Mouse (Mus musculus) megakaryocyte progenitor cell, adult 5-6 weeks (primary cell): ENCODE results near the gene Kcnn4. TPM values are rescaled to one million over a fixed set of nuclear protein-coding genes. Genes with fewer than 3 reads are reported as not detected.
A peak's percentile ranks its signal among the peaks of the same experiment; 100 is the strongest.

ENCODE experiments used
- ATAC-seq: replicated peaks from 2 replicates; pipeline ENCODE4 v1.8.0; 2016; ENCODE audit warnings: mild to moderate bottlenecking, moderate TSS enrichment, inconsistent platforms; ENCODE audit not compliant: poor library complexity
- total RNA-seq, 2 experiments: library from RNA; stranded (forward) in 1 of 2; stranded (reverse) in 1 of 2; fragments of 157-497, 149-512 nt in 1 of 2; fragments of 200-1000 nt in 1 of 2; gene quantifications; 2 replicates each; pipeline versions ENCODE4 v1.2.3 to v1.2.4; 2015 to 2017

Gene Kcnn4
- total RNA-seq, 2 experiments from 2014 or later, result 28.0 to 48.6 TPM

DNA sequence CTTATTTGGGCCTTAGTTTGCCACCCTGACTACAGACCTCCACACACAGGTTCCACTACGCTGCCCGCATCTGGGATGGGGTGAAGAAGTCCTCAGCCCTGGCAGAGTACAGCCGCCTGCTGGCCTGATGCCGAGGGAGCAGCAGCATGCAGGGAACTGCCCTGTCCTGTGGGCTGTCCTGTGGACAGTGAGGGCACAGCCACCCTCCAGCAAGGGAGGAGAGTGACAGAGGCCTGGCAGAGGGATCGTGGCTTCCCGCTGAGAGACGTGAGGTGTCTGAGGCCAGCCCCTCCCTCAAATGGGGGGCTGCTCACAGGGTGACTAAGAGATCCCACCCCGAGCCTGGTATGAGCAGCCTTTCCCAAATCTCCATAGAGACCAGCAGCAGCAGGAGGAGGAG, 52.2 kb downstream of the Kcnn4 start:
- ATAC-seq, result no peak

DNA sequence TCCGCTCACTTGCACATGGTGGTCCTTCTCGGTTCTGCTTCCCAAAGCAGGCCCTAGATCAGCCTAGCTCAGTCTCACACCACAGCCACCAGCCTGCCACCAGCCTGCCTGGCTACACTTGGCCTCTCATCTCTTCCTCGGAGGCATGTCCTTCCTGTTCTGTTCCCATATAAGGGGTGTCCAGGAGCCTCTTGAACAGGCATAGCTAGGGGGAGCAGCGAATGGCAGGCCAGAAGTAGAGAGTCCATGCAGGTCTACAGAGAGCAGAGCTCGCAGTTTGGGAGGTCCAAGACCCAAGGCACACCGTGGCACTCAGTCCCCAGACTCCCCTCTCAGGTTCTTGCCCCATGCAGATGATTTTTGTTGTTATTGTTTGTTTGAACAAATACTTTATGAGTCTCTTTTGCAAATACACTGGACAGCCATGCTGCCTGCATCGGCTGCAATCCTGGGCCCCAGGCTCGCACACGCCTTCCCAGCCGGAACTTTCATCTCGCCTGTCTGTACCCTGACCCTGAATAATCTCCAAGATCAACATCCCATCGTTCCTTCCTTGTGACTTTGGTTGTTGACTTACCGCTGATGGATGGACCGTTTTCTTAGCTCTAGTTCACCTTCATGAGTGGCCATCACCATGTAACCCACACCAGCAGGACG, 53.2 kb downstream of the Kcnn4 start:
- ATAC-seq, result no peak

DNA sequence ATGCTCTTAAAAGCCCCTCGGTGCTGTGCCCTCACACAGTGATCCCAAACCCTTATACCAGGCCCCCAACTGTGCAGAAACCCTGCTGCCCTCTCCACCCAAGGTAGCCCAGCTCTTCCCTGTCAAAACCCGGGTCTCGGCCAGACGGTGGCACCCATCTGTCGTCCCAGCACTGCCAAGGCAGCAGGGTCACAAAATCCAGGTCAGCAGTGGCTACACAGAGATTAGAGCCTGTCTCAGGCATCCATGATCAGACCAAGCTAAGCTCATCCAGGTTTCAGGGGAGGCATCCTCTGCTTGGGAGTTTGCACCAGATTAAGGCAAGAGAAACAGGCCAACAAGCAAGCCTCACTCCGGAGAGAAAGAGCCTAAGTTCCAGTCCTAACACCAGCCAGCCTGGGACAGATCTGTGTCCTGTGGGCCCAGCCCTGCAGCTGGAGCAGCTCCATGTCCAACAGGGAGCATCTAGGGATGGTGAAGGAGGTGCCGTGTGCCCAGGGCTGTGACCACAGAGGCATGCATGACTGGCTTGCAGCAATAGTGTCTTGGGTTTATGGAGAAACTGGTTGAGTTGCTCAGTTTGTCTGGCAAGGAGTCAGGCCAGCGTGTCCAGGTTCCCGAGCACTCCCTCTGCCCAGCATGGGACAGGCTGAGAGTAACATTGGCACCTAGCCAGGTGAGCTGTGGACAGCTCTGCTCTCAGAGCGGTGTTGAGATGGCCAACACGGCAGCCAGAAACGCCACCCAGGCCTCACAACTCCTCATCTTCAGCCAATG, 54.1 kb downstream of the Kcnn4 start:
- ATAC-seq, result no peak

DNA sequence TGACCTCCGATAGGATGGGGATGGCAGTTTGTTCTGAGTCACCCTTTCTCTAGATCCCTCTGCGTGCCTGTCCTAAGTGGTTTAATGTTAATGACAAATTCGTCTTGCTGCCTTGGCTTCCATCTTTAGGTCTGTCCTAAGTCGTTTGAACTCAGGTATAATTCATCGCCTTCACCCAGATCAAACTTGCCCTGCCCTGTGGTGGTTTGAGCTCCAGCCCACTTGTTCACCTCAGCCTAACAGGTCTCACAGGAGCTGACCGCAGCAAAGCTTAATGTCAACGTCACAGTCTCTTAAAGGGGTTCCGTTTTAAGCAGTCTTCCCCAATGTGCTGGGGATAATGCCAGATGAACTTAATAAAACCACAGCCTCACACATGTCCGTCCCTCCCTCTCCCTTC, 55.9 kb downstream of the Kcnn4 start:
- no peak for ATAC-seq

DNA sequence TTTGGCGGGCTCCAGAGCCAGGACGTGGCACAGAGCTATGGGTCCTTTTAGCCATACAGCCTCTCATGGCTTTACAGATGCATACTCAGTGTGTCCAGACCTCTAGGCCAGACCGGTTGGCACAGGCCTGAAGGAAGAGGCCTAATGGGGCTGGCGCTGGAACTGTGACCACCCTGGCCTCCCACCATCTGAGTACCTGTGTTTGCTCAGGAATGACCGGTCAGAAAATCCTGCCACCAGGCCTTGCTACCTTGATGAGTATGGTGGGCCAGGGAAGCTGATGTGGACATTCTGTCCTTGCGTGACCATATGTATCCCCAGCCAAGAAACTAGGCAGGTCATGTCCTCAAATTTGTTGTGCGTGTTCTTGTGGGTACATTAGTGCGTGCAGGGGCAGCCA, 57.1 kb downstream of the Kcnn4 start:
- ATAC-seq, result no peak

DNA sequence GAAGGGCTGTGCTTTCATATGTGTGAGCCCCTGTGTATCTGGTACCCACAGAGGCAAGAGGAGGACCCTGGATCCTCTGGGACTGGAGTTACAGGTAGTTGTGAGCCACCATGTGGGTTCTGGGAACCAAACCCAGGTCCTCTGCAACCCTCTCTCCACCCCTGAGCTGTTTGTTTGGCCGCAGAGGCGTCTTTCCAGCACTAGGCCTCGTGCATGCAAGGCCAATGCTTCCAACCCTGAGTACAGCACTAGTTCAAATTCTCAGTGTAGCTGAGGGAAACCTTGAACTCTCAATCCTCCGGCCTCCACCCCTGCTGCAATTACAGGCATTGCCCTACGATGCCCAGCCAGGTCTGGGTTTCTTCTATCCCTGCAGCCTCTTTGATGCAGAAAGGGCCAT, 58.7 kb downstream of the Kcnn4 start:
- ATAC-seq, result no peak

DNA sequence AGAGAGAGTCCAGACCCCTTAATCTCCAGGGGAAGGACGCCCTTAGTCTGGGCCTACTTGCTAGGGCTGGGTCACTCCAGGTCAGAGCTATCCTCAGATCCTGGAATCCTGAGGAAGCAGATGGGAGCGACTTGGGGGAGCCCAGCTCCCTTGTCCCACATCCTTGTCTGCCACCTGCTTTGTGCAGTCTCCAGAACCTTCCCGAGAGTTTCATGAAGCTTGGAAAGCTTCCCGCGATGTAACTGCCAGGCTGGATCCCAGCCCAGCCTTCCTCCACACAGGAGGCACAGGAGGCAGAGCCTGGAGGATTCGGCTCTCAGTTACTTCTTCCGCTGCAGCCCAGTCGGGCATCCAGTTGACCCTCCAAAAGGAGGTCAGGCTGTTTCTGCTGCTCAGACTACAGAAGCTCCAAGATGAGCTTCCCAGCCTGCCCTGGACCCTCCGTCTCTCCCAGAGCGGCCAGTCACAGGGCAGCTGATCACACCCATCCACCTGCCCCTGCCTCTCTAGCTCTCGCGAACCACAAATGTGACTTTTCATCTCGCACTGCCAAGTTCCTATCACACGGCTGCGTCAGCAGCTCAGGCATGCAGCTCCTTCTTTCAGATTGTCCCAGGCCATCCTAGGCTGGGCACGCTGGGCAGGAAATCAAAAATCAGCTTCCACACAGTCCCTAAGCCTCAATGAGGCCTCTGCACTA, 59.5 kb downstream of the Kcnn4 start:
- ATAC-seq, result no peak

DNA sequence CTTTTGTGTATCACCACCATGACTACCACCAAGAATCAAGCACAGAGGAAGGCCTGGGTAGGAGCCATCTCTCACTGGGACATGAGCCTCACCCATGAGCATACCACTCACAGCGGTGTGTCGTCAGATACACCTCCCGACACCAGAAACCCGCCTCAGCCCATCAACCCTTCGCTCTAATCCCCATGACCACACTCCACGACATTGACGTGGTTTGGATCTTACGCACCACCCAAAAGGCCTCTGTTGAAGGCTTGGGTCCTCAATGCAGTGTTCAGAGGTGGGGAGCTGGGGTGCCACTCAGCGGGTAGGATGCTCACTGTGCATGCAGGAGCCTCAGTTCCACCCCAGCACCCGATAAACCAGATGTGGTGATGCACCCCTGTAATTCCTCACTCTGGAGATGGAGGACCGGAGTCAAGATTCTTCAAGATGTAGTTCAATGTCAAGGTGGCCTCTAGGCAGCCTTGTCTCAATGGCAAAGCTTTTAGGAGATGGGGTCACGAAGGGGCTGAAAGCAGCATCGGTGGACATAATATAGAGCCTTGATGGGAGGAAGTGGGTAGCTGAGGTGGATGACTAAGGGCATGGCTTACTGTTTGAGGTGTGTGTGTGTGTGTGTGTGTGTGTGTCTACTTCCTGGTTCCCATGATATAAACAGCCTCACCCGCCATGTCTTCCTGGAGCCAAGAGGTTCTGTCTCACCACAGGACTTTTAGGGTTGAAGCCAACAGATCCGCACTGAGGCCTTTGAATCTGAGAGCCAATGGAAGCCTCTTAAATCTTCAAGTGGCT, 60.7 kb downstream of the Kcnn4 start:
- ATAC-seq, result peak; percentile 47

DNA sequence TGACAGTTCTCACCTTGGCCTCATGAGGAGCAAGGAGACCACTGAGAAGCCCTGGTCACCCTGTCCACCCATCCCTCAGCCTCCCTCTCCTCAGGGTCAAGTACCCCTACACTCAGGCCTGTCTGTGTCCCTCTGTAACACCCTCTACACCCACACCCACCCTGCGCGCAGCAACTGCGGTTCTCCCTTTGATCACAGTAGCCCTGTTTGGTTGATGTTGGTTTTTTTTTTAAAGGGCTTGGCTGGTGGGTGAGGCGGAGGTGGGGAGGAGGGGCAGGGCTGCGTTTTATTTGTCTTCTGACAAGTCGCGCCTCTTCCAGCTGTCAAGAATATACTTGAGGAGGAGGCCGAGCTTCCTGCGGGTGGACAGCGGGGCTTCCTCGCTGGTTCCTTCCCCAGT, 61.6 kb downstream of the Kcnn4 start:
- ATAC-seq, result no peak

DNA sequence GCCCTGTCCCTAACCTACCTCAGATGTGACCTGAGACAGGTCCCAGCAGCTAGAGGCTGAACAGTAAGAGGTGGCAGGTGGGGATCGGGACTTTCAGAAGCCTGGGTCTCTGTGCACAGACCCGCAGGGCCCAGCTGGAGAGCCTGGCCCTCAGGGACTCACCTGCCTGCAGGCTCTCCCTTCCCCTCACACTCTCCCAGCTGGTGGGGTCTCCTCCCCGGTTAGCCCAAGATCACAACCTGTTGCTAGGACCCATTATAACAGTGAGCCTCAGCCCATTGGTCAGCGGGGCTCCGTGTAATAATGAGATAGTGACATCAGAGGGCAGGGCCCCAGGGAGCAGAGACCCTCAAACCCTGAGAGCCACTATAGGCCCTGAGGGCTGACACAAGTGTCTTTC, 65.2 kb downstream of the Kcnn4 start:
- no peak for ATAC-seq

Other genes with a start within 250 kb of the Kcnn4 start
- gene Zfp235, start 236.1 kb upstream of the Kcnn4 start, total RNA-seq (2015), result 9.1 and 10.3 TPM in 2 replicates
- 6.4 and 7.9 TPM in 2 replicates for gene Zfp235, start 236.1 kb upstream of the Kcnn4 start, total RNA-seq (2017)
- gene Zfp114, start 195.2 kb upstream of the Kcnn4 start, total RNA-seq (2015), result 1.9 and 2.2 TPM in 2 replicates
- gene Zfp114, start 195.2 kb upstream of the Kcnn4 start, total RNA-seq (2017), result 2.5 and 3.5 TPM in 2 replicates
- 10.3 and 14.3 TPM in 2 replicates for gene Zfp111, start 158.8 kb upstream of the Kcnn4 start, total RNA-seq (2015)
- gene Zfp111, start 158.8 kb upstream of the Kcnn4 start, total RNA-seq (2017), result 19.7 and 21.2 TPM in 2 replicates
- gene Zfp109, start 132.7 kb upstream of the Kcnn4 start, total RNA-seq (2015), result 4.7 and 6.0 TPM in 2 replicates
- 10.3 and 11.0 TPM in 2 replicates for gene Zfp109, start 132.7 kb upstream of the Kcnn4 start, total RNA-seq (2017)
- gene Zfp108, start 115.5 kb upstream of the Kcnn4 start, total RNA-seq (2015), result 1.2 and 2.1 TPM in 2 replicates
- 1.5 and 2.3 TPM in 2 replicates for gene Zfp108, start 115.5 kb upstream of the Kcnn4 start, total RNA-seq (2017)
- 0.39 and 1.1 TPM in 2 replicates for gene Zfp93, start 99.8 kb upstream of the Kcnn4 start, total RNA-seq (2015)
- gene Zfp93, start 99.8 kb upstream of the Kcnn4 start, total RNA-seq (2017), result 1.5 and 2.4 TPM in 2 replicates
- gene Zfp61, start 69.0 kb upstream of the Kcnn4 start, total RNA-seq (2015), result 6.6 and 10.5 TPM in 2 replicates
- 22.7 and 29.0 TPM in 2 replicates for gene Zfp61, start 69.0 kb upstream of the Kcnn4 start, total RNA-seq (2017)
- gene Zfp94, start 53.6 kb upstream of the Kcnn4 start, total RNA-seq (2015), result 2.5 and 3.6 TPM in 2 replicates
- 2.7 and 5.0 TPM in 2 replicates for gene Zfp94, start 53.6 kb upstream of the Kcnn4 start, total RNA-seq (2017)
- not detected in 2 replicates for gene Tescl, start 36.3 kb upstream of the Kcnn4 start, total RNA-seq (2015)
- gene Tescl, start 36.3 kb upstream of the Kcnn4 start, total RNA-seq (2017), result not detected in 2 replicates
- not detected in 2 replicates for gene Lypd5, start 21.1 kb upstream of the Kcnn4 start, total RNA-seq (2015)
- gene Lypd5, start 21.1 kb upstream of the Kcnn4 start, total RNA-seq (2017), result not detected in 2 replicates
- 10.8 and 18.1 TPM in 2 replicates for gene Smg9, start 29.4 kb downstream of the Kcnn4 start, total RNA-seq (2015)
- gene Smg9, start 29.4 kb downstream of the Kcnn4 start, total RNA-seq (2017), result 16.0 and 20.8 TPM in 2 replicates
- gene Irgc1, start 82.0 kb downstream of the Kcnn4 start, total RNA-seq (2015), result 0.07 TPM in 1 of 2 replicates, not detected in the other
- not detected in 2 replicates for gene Irgc1, start 82.0 kb downstream of the Kcnn4 start, total RNA-seq (2017)
- 17.9 and 21.2 TPM in 2 replicates for gene Plaur, start 92.2 kb downstream of the Kcnn4 start, total RNA-seq (2015)
- gene Plaur, start 92.2 kb downstream of the Kcnn4 start, total RNA-seq (2017), result 20.5 and 27.6 TPM in 2 replicates
- not detected in 2 replicates for gene Cadm4, start 111.8 kb downstream of the Kcnn4 start, total RNA-seq (2015)
- gene Cadm4, start 111.8 kb downstream of the Kcnn4 start, total RNA-seq (2017), result not detected in 2 replicates
- 2.0 and 2.2 TPM in 2 replicates for gene Zfp428, start 136.7 kb downstream of the Kcnn4 start, total RNA-seq (2015)
- gene Zfp428, start 136.7 kb downstream of the Kcnn4 start, total RNA-seq (2017), result 1.3 and 3.6 TPM in 2 replicates
- not detected in 2 replicates for gene AC161166.1, start 142.2 kb downstream of the Kcnn4 start, total RNA-seq (2015)
- not detected in 2 replicates for gene AC161166.1, start 142.2 kb downstream of the Kcnn4 start, total RNA-seq (2017)
- gene Irgq, start 160.4 kb downstream of the Kcnn4 start, total RNA-seq (2015), result 3.2 and 4.4 TPM in 2 replicates
- 4.7 and 5.3 TPM in 2 replicates for gene Irgq, start 160.4 kb downstream of the Kcnn4 start, total RNA-seq (2017)
- gene Pinlyp, start 175.9 kb downstream of the Kcnn4 start, total RNA-seq (2015), result not detected in 2 replicates
- not detected in 2 replicates for gene Pinlyp, start 175.9 kb downstream of the Kcnn4 start, total RNA-seq (2017)
- 35.8 and 43.4 TPM in 2 replicates for gene Xrcc1, start 176.0 kb downstream of the Kcnn4 start, total RNA-seq (2015)
- gene Xrcc1, start 176.0 kb downstream of the Kcnn4 start, total RNA-seq (2017), result 40.0 and 44.3 TPM in 2 replicates
- gene Ethe1, start 217.3 kb downstream of the Kcnn4 start, total RNA-seq (2015), result 61.3 and 68.9 TPM in 2 replicates
- 18.3 and 31.4 TPM in 2 replicates for gene Ethe1, start 217.3 kb downstream of the Kcnn4 start, total RNA-seq (2017)
- 0.12 and 0.15 TPM in 2 replicates for gene Zfp575, start 217.4 kb downstream of the Kcnn4 start, total RNA-seq (2015)
- gene Zfp575, start 217.4 kb downstream of the Kcnn4 start, total RNA-seq (2017), result not detected in 2 replicates
- 3.6 and 4.5 TPM in 2 replicates for gene Phldb3, start 240.5 kb downstream of the Kcnn4 start, total RNA-seq (2015)
- gene Phldb3, start 240.5 kb downstream of the Kcnn4 start, total RNA-seq (2017), result 10.4 and 11.5 TPM in 2 replicates